Mouse (Mus musculus) ZHBTc4 (cell line): ENCODE data around the gene Col25a1.

Source experiments
- DNase-seq: peaks from one replicate; pipeline ENCODE4 v3.0.0-alpha.2; 2011; ENCODE audit warnings: low read depth, low spot score

Col25a1 gene

DNA sequence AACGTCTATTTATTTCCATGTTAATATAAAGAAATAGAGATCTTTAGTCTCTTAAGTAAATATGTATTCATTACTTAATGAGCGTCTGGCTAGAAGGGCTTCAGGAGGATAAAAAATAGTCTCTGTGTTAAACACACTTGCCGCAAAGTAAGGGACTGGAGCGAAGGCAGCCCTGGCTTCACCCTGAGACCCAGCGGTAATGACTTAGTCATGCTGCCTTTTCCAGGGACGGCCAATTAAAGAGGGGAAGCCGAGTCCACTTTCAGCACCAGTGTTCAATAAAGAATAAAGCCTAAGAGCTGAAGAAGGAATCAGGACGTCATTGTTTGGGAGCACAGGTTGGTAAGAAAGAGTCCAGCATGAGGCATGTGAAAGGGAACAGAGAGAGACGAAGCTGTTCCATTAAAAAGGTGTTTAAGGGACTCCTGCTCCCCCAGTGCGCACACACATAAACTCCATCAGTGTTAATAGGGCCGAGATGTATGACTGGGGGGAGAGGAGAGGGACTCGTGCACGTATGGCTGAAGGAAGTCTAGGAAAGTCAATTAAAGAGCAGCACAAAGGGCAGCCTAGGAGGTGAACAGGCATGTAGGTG, 30.1 kb downstream of the Col25a1 start:
- no peak for DNase-seq

GRCm38 (mm10) chr3:130166875-130167274, 35.6 kb downstream of the Col25a1 start:
- DNase-seq = no peak

- no peak for DNase-seq
Observed at GRCm38 (mm10) chr3:130172764-130173163, 41.5 kb downstream of the Col25a1 start.

DNA sequence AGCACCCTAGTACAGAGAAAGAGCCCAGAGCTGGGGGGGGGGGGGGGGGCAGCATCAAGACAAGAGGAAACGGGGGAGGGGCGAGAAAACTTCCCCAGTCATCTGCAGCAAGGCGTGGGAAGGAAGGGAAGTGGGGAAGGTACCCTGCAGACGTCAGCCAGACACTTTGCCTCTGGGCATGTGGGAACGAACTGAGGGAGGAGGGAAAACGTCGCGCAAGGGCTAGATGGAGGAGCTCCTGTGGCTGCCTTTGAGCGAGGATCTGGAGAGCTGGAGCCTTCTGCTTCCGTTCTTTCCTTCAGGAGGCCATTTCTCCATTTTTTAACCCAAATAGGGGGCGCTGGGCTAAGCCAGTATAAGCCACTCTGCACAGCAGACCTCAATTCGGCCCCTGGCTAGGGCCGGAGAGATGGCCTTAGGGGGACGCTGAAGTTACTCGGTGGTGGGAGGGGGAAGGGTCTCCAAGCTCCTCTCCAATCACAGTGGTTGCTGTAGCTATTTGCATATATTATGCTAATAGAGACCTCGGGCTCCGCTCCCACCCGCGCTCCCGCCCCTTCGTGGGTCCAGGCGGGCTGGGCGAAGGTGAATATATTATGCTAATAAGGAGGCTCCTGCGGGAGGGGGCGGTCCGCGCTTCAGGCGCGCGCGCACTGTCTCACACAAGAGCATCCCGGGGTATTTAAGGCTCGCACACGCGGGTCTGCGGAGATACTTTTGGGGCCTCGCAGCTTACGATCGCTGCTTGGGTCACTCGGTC, 49.1 kb downstream of the Col25a1 start:
- peak; percentile 50 for DNase-seq

DNA sequence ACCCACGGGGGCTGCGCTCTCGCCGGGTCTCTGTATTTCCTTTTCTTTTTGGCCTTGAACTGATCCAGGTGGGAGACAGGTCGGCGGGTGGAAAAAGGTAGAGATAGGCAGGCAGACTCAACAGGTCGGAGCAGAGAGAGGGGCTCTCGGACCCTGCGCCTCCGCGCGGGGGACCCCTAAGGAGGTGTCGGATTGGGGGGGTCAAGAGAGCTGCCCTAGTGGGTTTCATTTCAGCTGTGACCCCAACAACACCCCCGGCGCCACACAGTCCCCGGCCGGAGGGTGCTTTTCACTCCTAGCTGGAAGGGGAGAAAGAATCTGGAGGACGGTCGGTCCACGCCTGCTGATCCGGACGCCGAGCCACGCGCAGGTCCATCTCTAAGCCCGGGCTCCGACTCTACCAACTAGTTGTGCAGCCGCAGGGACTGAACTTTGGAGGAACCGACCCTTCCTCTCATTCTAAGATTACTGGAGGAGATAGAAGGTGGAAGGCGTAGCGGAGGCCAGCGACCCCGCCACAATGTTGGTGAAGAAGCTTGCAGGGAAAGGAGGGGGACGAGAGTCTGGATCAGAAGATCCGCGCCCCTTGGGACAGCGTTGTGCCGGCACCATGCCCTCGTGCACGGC, 49.8 kb downstream of the Col25a1 start:
- DNase-seq = peak; percentile 21

GRCm38 (mm10) chr3:130181591-130181980, 50.3 kb downstream of the Col25a1 start:
- no peak for DNase-seq

- no peak for DNase-seq
Observed at GRCm38 (mm10) chr3:130182450-130182849, 51.1 kb downstream of the Col25a1 start.

- peak; percentile 17 for DNase-seq
Observed at GRCm38 (mm10) chr3:130185111-130185510, 53.8 kb downstream of the Col25a1 start.

DNA sequence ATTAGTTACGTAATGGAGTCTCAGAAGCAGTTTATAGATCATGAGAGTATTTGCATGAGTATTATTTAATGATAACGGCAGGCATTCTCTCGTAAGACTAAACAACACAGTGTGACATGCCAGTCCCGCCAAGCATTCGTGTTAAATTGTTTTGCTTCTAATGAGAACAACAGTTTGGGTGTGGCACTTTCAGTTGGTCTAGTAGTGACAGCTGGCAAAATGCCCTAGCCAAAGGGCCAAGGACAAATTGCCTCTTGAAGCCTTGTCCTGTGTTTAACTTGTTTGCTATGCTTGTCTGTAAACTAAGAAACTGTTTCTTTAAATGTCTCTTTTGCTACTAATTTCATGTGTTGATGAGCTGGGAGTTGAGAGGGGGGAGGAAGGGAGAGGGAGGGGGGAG, 56.3 kb downstream of the Col25a1 start:
- no peak for DNase-seq

DNA sequence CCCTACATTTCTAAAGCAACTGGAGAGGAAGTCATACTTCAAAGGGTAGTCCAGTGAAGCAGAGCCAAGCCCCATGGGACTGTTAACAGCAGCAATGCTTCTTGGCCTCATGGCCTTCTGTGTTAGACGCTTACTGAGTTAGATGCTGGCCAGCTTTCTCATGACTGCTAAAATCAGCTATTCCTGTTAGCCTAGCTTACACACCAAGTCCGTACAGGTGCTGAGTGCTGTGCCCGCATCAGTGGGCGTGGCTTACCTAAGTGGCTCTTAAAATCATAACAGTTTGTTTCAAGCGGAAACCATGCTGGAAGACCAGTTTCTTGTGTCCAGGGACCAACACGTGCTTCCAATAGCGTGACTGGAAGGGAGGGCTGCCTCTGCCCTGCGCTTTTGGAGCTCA, 62.1 kb downstream of the Col25a1 start:
- DNase-seq = no peak

DNA sequence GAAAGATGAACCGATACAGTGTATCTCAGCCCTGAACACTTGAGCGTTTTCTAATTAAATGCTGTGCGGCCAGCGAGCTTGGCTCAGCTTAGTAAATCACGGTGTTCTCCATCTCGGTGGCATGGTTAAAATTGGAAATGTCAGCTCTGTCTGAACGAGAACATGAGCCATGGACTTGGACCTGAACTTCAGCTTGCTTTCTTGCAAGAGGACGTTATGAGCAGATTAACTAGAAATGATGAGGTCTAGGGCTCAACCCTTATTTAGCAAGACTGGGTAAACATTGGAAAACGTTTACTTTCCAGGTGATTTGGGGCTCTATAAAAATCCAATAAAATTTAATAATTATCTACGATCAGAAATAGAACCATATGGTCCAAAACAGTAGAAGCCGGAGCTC, 83.3 kb downstream of the Col25a1 start:
- DNase-seq = no peak

GRCm38 (mm10) chr3:130216141-130216540, 84.8 kb downstream of the Col25a1 start:
- DNase-seq = no peak

DNA sequence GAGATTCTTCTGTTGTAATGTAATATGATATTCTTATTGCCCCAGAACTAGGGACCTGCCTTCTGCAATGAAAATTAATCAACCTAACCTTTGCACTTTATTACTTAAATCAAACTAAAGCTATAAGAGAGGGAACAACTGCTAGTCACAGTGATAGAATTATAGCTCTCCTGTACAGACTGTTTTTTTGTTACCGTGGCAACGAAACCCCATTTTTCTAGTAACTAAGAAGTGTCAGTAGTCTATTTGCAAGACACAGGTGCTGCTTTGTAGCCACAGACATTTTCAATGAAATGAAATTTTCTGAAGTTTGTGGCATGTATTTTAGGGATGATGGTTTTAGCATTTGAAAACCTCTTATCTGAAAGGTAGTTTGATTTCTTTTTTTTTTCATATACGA, 85.3 kb downstream of the Col25a1 start:
- no peak for DNase-seq

GRCm38 (mm10) chr3:130217705-130218104, 86.4 kb downstream of the Col25a1 start:
- DNase-seq = no peak

GRCm38 (mm10) chr3:130218232-130218728, 87.0 kb downstream of the Col25a1 start:
- DNase-seq = no peak

DNA sequence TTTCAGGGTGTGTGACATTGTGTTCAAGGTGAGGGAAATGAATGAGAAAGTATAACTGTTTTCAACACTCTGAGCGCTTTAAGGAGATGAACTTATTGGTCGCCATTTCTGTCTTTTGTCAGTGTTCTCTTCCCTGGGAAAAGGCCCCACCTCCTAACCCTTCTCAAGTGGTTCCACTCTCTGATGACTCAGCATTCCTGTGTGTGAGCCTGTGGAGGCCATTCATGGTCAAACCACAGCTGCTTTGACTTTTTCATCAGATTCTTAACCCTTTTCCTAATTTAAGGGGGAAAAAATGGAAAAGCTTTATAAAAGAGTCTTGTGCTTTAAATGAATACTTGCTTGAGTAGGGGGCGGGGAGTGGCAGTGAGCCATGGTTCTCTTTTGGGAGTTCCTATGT, 89.5 kb downstream of the Col25a1 start:
- DNase-seq = peak; percentile 3

DNA sequence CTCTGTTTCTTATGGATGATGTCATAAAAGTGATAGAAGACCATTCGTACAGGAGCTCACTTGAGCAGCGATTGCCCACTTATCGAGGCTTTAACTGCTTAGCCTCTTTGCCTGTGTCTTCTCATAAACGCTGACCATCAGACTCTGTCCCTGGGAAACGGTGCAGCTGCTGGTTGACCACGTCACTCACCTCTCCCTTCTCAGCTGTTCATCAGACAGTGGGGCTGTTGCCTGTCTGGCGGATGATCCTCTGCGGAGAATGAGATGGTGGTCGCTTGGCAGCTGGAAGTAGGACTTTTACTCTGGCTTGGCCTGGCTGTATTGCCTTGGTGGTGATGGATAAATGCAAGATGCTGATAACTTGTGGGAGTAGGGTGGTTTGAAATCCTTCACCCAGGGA, 96.9 kb downstream of the Col25a1 start:
- no peak for DNase-seq

GRCm38 (mm10) chr3:130232944-130233343, 101.6 kb downstream of the Col25a1 start:
- no peak for DNase-seq

GRCm38 (mm10) chr3:130235233-130235632, 103.9 kb downstream of the Col25a1 start:
- no peak for DNase-seq

- DNase-seq = no peak
Observed at GRCm38 (mm10) chr3:130236129-130236528, 104.8 kb downstream of the Col25a1 start.

- DNase-seq = no peak
Observed at GRCm38 (mm10) chr3:130237852-130238251, 106.6 kb downstream of the Col25a1 start.

DNA sequence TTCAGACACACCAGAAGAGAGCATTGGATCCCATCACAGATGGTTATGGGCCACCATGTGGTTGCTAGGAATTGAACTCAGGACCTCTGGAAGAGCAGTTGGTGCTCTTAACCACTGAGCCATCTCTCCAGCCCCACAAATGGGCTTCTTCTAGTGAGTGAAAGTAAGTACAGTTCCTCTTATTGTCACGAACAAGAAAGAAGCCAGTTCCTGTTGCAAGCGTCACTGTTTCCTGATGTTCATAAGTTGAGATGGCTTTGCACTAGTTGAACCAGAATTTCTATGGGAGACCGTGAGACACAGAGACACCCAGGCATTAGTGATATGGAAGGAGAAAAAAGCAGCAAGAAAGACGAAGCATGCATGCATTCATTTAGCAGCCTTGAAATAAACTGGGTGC, 110.6 kb downstream of the Col25a1 start:
- no peak for DNase-seq
